In the genomic region with DNA sequence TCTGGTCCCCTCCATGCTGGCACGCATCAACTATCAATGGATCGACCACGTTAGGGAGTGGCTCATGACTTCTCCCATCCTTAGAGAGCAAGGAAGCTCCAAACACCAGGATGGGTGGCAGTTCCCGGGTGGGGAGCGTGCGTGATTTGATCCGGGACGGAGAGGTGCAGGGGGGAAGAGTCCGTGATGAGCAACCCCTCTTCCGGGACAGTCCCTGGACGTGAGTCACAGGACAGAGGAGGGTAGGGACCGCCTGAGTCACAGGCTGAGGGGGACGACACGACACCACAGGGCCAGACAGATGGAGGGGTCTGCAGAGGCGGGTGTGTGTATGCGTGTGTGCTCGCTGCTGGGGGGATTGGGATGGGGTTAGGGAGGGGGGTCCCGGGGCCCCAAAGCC, we compare ENCODE assay signal across 8 mouse cellular contexts. TPM values are rescaled to one million over a fixed set of nuclear protein-coding genes. Genes with fewer than 3 reads are reported as not detected.
DNase-seq lines count a peak whose midpoint lies in the region; ATAC-seq lines count a peak whose summit lies in the region.

No protein-coding gene starts in this region.

- WGBS in hindbrain, embryonic 16.5 days = 0% methylated on average over 18 of the region's 18 CpGs
- WGBS in macrophage (ENCODE audit: missing documents) = under 1% methylated on average over 18 of the region's 18 CpGs
- 0% methylated on average over 18 of the region's 18 CpGs for WGBS in stomach, embryonic 15.5 days

- peaks cover 37% of the 10 kb centered on the region for H3K79me2 ChIP-seq in macrophage (ENCODE audit: inconsistent target)

- peak overlapping the region; percentile 71 for H3K9ac ChIP-seq in hindbrain, embryonic 16.5 days (ENCODE audit: low read depth, low read length)
- H3K9ac ChIP-seq in stomach, embryonic 15.5 days = peak overlapping the region; percentile 83

- H3K4me3 ChIP-seq in erythroblast, embryonic 14.5 days (replicated peaks) = peak overlapping the region; percentile 84
- peak overlapping the region; percentile 95 for H3K4me3 ChIP-seq in hindbrain, embryonic 16.5 days (ENCODE audit: low read length)
- H3K4me3 ChIP-seq in macrophage (ENCODE audit: inconsistent target) = peak overlapping the region; percentile 49
- H3K4me3 ChIP-seq in stomach, embryonic 15.5 days (replicated peaks) = peak overlapping the region; percentile 87

- H3K9me3 ChIP-seq in erythroblast, embryonic 14.5 days (ENCODE audit: control insufficient read depth, low read length) = no peaks in the 10 kb centered on the region
- H3K9me3 ChIP-seq in hindbrain, embryonic 16.5 days (ENCODE audit: control insufficient read depth, low read length) = no peaks in the 10 kb centered on the region
- H3K9me3 ChIP-seq in stomach, embryonic 15.5 days = no peaks in the 10 kb centered on the region

- peak; percentile 12 for DNase-seq in heart, adult 8-10 months (ENCODE audit: low spot score)
- no peak for DNase-seq in heart, postnatal 25 days (ENCODE audit: low spot score)
- DNase-seq in urinary bladder, postnatal 14 days (ENCODE audit: low spot score) = peak; percentile 39
- no peak for DNase-seq in urinary bladder, postnatal 4 days (ENCODE audit: low spot score in 2 of 2)

- peak overlapping the region; percentile 94 for H3K4me2 ChIP-seq in hindbrain, embryonic 16.5 days (ENCODE audit: low read length)
- H3K4me2 ChIP-seq in stomach, embryonic 15.5 days = peak overlapping the region; percentile 91

- peak overlapping the region; percentile 73 for H3K27ac ChIP-seq in hindbrain, embryonic 16.5 days (ENCODE audit: low read depth, low read length)
- H3K27ac ChIP-seq in macrophage = peak overlapping the region; percentile 43
- H3K27ac ChIP-seq in stomach, embryonic 15.5 days = peak overlapping the region; percentile 67

- H3K36me3 ChIP-seq in erythroblast, embryonic 14.5 days (ENCODE audit: control insufficient read depth) = peaks cover 5% of the 10 kb centered on the region
- H3K36me3 ChIP-seq in hindbrain, embryonic 16.5 days (ENCODE audit: control insufficient read depth, insufficient read depth, low read length) = no peaks in the 10 kb centered on the region
- H3K36me3 ChIP-seq in macrophage (ENCODE audit: inconsistent target) = no peaks in the 10 kb centered on the region
- H3K36me3 ChIP-seq in stomach, embryonic 15.5 days = no peaks in the 10 kb centered on the region

- H3K27me3 ChIP-seq in erythroblast, embryonic 14.5 days (ENCODE audit: control insufficient read depth) = peaks cover 3% of the 10 kb centered on the region
- H3K27me3 ChIP-seq in hindbrain, embryonic 16.5 days (replicated peaks; ENCODE audit: control insufficient read depth, insufficient read depth, low read length) = no peaks in the 10 kb centered on the region
- no peaks in the 10 kb centered on the region for H3K27me3 ChIP-seq in stomach, embryonic 15.5 days (replicated peaks)

- H3K4me1 ChIP-seq in erythroblast, embryonic 14.5 days (ENCODE audit: control insufficient read depth) = peaks cover 29% of the 10 kb centered on the region
- peaks cover 13% of the 10 kb centered on the region for H3K4me1 ChIP-seq in hindbrain, embryonic 16.5 days (ENCODE audit: control insufficient read depth, insufficient read depth, low read depth, low read length)
- H3K4me1 ChIP-seq in stomach, embryonic 15.5 days = 0 out of 2 replicates have a peak, but pooled peaks cover 11% of the 10 kb centered on the region

- peak; percentile 77 for ATAC-seq in hindbrain, embryonic 16.5 days
- ATAC-seq in stomach, embryonic 15.5 days (ENCODE audit: insufficient read depth, low FRiP score, low read depth) = no peak

- intact Hi-C loops in heart, postnatal 25 days (cut with DNase I) = loop anchor here (5.0 kb wide), 1 partner anchor 127 kb away; a partner anchor contains a TSS

RNA-seq across cellular contexts. Expression of a gene that starts 0.7 kb away (rescaled TPM):
- 100 to 1,000 TPM; 113 to 131 (median 125) TPM for total RNA-seq in heart, adult 8-10 months (2022)
- 100 to 1,000 TPM in 1 of 2 experiments, 10 to 100 TPM in 1; 96.3 to 101 TPM for total RNA-seq in heart, postnatal 25 days (2021)
- polyA plus RNA-seq in erythroblast, embryonic 14.5 days (2012) = 0.42 and 0.47 TPM in 2 replicates
- polyA plus RNA-seq in hindbrain, embryonic 16.5 days (2015; fragmentation: Nextera tagmentation; extraction: Ambion mirVana) = 53.8 and 59.6 TPM in 2 replicates
- 100 to 1,000 TPM in 6 of 26 experiments, 10 to 100 TPM in 20; 36.6 to 178 (median 66.2) TPM for total RNA-seq in macrophage (2018; cell fraction: chromatin; rRNA removed)
- 100 to 1,000 TPM in 13 of 26 experiments, 10 to 100 TPM in 13; 67.0 to 157 (median 105) TPM for total RNA-seq in macrophage (2018; cell fraction: cytosol; rRNA removed)
- 100 to 1,000 TPM in 6 of 26 experiments, 10 to 100 TPM in 20; 47.1 to 142 (median 74.6) TPM for total RNA-seq in macrophage (2018; cell fraction: nucleus; rRNA removed)
- polyA plus RNA-seq in macrophage (2018) = 97.0 to 133 TPM (median 123 TPM) in 3 replicates
- 76.0 and 81.7 TPM in 2 replicates for polyA plus RNA-seq in stomach, embryonic 15.5 days (2015; fragmentation: Nextera tagmentation; extraction: Ambion mirVana)

Comparison
In these comparisons a context has a peak if more than half of its experiments do, and no peak if none do; other contexts are left out.
1. DNase-seq: peak in heart, adult 8-10 months (single experiment) and urinary bladder, postnatal 14 days (single experiment); none in heart, postnatal 25 days (single experiment) and urinary bladder, postnatal 4 days (0 of 2).
2. RNA of a gene that starts 0.7 kb away (polyA plus RNA-seq): 97.0 to 133 TPM in macrophage, 76.0 to 81.7 TPM in stomach, embryonic 15.5 days and 53.8 to 59.6 TPM in hindbrain, embryonic 16.5 days; 0.42 to 0.47 TPM in erythroblast, embryonic 14.5 days; every median in the first group is over 10 times any median in the second.
3. Peak in every context shown above with its lines, with median percentiles within 50 percentile points of each other: H3K4me3 ChIP-seq and H3K27ac ChIP-seq.